Mouse (Mus musculus): Measurements from ENCODE around the gene Ren1. TPM values are rescaled to one million over a fixed set of nuclear protein-coding genes. Genes with fewer than 3 reads are reported as not detected.
A peak's percentile ranks its signal among the peaks of the same experiment; 100 is the strongest.

Gene Ren1
- polyA plus RNA-seq, 1 experiment from 2014 or later, result not detected

DNA sequence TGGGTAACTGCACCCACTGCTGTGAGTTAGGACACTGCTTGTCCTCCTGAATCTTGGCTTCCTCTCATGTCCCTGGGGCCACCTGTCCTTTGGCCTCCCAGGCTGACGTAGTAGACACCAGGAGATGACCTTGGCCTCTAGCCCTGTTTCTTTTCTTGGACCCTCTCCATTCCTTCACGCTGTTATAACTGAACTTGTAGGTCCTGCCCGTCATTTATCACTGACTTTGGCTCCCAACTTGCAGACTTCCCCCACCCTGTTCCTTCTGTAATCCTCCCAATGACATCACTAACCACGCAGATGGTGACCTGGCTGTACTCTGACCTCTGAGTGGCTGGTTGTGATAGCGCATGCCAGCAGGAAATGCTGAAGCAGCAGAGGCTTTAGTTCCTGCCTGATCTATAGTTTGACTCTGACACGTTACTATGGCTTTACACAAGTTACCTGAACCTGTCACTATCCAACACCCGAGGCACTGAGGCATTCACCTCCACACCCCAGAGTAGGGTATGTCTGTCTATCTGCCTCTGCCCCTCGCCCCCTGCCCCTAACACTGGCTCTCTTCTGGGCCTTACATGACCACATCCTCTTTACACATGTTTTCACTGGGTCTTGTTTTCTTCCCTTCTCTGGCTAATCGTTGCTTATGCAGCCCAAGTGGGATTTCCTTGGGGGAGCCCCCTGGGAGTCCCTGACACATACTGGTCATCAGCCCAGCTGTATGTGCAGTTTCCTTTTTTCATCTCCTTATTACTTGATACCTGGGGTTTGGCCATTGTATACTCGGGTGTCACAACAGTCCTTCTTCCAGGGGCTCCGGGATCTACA is 2.4 kb upstream of the Ren1 start:
- Histone ChIP-seq H3K4me3 (no peak overlapping the region), H3K36me3 (no peaks in the 10 kb centered on the region), H3K4me1 (peaks cover 11% of the 10 kb centered on the region), H3K27ac (replicated peaks) (no peak overlapping the region), H3K9me3 (replicated peaks) (no peaks in the 10 kb centered on the region), H3K27me3 (ENCODE audit: low read depth, poor library complexity, severe bottlenecking) (peaks cover 9% of the 10 kb centered on the region; the same call in 1 of the 2 replicates)
- no peak for DNase-seq (ENCODE audit: low spot score)
- WGBS, result 80% methylated on average over 11 of the region's 11 CpGs

DNA sequence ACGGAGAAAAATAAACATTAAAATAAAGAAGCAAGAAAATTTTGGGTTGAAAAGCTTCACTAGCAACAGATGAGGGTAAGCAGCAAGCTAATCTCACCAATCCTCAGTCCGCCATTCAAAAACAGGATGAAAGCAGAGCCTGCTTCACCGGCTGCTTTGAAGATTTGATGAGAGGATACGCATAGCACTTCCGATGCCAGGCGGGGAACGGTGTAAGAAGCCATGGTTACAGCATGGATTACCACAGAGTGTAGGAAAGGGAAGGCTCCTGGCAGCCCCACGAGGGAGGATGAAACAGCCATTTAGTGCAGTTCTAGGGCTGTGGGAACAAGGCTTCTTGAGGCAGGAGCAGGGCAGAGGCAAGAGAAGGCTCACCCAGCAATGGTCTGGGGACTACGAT is 1.5 kb downstream of the Ren1 start:
- peaks cover 20% of the 10 kb centered on the region for H3K4me1 ChIP-seq
- H3K36me3 ChIP-seq, result no peaks in the 10 kb centered on the region
- no peaks in the 10 kb centered on the region for H3K9me3 ChIP-seq (replicated peaks)
- no peak for DNase-seq (ENCODE audit: low spot score)
- no peak overlapping the region for H3K4me3 ChIP-seq
- peaks cover 42% of the 10 kb centered on the region for H3K27me3 ChIP-seq (ENCODE audit: low read depth, poor library complexity, severe bottlenecking)
- H3K27ac ChIP-seq (replicated peaks), result no peak overlapping the region
- WGBS, result 50% methylated on average over 9 of the region's 9 CpGs

DNA sequence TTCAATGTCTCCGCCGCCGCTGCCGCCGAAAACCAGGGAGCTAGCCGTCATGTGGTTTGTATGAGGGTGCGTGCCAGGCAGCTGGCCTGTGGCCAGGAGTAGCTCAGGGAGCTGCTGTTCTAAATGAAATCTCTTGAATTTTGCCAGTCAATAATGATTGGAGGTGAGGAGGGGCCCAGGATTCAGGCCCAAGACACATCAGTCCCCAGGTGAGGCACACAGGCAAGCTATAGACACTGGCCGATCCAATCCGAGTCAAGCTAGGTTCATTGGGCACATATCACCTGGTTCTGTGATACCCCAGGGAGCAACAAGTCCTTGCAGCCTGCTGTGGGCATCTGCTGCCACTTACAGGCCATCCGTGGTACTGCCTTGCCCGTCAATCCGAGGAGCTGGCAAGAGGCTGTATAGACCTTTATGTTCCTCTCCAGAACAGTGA is 3.1 kb downstream of the Ren1 start:
- Histone ChIP-seq H3K4me3 (no peak overlapping the region), H3K36me3 (no peaks in the 10 kb centered on the region), H3K27ac (replicated peaks) (no peak overlapping the region), H3K4me1 (peaks cover 20% of the 10 kb centered on the region), H3K9me3 (replicated peaks) (no peaks in the 10 kb centered on the region), H3K27me3 (ENCODE audit: low read depth, poor library complexity, severe bottlenecking) (peaks cover 57% of the 10 kb centered on the region)
- 58% methylated on average over 12 of the region's 12 CpGs for WGBS
- DNase-seq (ENCODE audit: low spot score), result peak; percentile 70

DNA sequence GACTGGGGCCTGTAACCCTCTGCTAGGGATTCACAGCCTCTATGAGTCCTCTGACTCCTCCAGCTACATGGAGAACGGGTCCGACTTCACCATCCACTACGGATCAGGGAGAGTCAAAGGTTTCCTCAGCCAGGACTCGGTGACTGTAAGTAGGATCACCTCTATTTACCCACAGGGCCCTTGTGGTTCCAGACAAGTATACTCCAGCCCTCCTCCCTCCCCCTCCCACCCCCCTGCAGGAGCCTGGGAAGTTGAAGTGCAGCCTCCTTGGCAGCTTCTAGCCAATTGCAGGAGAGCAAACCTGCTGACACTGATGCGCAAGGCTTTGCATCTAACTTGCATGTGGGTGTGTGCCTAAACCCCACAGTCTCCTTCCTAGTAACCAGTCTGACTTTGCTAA is 5.2 kb downstream of the Ren1 start:
- H3K9me3 ChIP-seq (replicated peaks), result no peaks in the 10 kb centered on the region
- peaks cover 72% of the 10 kb centered on the region for H3K27me3 ChIP-seq (ENCODE audit: low read depth, poor library complexity, severe bottlenecking)
- 43% methylated on average over 5 of the region's 5 CpGs for WGBS
- no peak for DNase-seq (ENCODE audit: low spot score)
- H3K36me3 ChIP-seq, result no peaks in the 10 kb centered on the region
- peaks cover 20% of the 10 kb centered on the region for H3K4me1 ChIP-seq
- no peak overlapping the region for H3K4me3 ChIP-seq
- no peak overlapping the region for H3K27ac ChIP-seq (replicated peaks)

DNA sequence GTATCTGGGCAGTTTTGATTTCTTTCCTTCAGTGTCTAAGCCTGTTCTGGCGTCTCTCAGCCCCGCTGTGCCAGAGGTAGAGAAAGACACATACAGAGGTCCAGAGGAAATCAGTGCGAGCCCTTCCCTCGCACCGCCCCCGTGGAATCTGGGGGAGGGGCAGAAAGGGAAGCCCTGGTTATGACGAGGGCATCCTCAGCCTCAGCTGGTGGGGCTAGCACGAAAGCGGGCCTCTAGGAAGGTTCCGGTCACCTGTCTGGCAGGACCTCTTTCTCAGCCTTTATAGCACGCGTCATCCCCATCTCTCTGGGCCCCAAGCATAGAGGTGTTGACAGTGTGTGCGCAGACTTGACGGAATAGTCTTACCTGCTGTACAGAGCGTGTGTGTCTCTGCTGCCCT is 5.6 kb downstream of the Ren1 start:
- Histone ChIP-seq H3K9me3 (replicated peaks) (no peaks in the 10 kb centered on the region), H3K36me3 (no peaks in the 10 kb centered on the region), H3K4me1 (peaks cover 20% of the 10 kb centered on the region), H3K27me3 (ENCODE audit: low read depth, poor library complexity, severe bottlenecking) (peaks cover 72% of the 10 kb centered on the region), H3K27ac (replicated peaks) (no peak overlapping the region), H3K4me3 (no peak overlapping the region)
- 56% methylated on average over 15 of the region's 15 CpGs for WGBS
- DNase-seq (ENCODE audit: low spot score), result no peak

DNA sequence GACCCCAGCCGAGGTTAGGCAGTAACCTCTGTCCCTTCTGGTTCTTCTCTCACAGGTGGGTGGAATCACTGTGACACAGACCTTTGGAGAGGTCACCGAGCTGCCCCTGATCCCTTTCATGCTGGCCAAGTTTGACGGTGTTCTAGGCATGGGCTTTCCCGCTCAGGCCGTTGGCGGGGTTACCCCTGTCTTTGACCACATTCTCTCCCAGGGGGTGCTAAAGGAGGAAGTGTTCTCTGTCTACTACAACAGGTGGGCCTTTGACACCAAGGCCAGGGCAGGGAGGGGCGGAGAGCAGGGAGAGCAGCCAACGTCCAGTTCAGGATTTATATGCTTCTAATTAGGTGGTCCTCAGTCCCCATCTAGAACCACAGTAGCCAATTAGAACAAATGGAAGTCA is 6.0 kb downstream of the Ren1 start:
- no peak overlapping the region for H3K4me3 ChIP-seq
- DNase-seq (ENCODE audit: low spot score), result no peak
- 70% methylated on average over 8 of the region's 8 CpGs for WGBS
- peaks cover 72% of the 10 kb centered on the region for H3K27me3 ChIP-seq (ENCODE audit: low read depth, poor library complexity, severe bottlenecking)
- no peaks in the 10 kb centered on the region for H3K9me3 ChIP-seq (replicated peaks)
- no peak overlapping the region for H3K27ac ChIP-seq (replicated peaks)
- H3K4me1 ChIP-seq, result peaks cover 20% of the 10 kb centered on the region
- no peaks in the 10 kb centered on the region for H3K36me3 ChIP-seq

DNA sequence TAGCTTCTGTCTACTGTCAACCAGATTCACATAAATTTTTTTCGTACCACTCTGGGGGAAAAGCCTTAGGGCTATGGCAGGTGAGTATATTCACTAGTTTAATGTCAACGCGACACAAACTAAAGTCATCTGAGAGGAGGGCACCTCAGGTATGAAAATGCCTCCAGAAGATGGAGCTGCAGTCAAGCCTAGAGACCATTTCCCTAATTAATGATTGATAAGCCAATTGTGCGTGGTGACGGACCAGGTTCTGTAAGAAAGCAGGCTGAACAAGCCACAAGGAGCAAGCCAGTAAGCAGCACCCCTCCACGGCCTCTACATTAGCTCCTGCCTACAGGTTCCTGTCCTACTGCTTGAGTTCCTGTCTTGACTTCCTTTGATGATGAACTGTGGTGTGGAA is 10.7 kb downstream of the Ren1 start:
- WGBS, result 91% methylated on average over 6 of the region's 6 CpGs
- no peak overlapping the region for H3K27ac ChIP-seq (replicated peaks)
- no peaks in the 10 kb centered on the region for H3K36me3 ChIP-seq
- H3K27me3 ChIP-seq (ENCODE audit: low read depth, poor library complexity, severe bottlenecking), result peaks cover 82% of the 10 kb centered on the region
- no peaks in the 10 kb centered on the region for H3K9me3 ChIP-seq (replicated peaks)
- no peak overlapping the region for H3K4me3 ChIP-seq
- peaks cover 29% of the 10 kb centered on the region for H3K4me1 ChIP-seq
- no peak for DNase-seq (ENCODE audit: low spot score)

DNA sequence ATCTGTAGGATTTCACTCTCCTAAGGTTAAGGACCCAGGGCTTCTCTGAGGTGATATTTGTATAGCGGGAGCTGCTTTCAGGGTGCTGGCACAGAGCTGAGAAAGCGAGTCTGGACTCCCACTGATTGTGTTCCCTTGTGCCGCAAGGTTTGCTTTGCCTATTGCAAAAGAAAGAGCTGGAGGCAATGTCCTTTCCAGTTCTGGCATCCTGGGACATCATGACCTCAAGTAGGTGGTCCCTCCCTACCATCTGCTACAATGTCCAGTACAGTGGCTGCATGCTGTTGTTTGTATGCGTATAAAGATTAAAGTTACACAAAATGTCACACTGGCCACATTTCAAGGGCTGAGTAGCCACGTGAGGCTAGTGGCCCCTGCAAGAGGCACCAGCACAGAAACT is 11.8 kb downstream of the Ren1 start:
- Histone ChIP-seq H3K27ac (replicated peaks) (no peak overlapping the region), H3K4me3 (no peak overlapping the region), H3K4me1 (peaks cover 29% of the 10 kb centered on the region), H3K36me3 (no peaks in the 10 kb centered on the region), H3K27me3 (ENCODE audit: low read depth, poor library complexity, severe bottlenecking) (peaks cover 83% of the 10 kb centered on the region), H3K9me3 (replicated peaks) (no peaks in the 10 kb centered on the region)
- WGBS, result 90% methylated on average over 5 of the region's 5 CpGs
- no peak for DNase-seq (ENCODE audit: low spot score)

DNA sequence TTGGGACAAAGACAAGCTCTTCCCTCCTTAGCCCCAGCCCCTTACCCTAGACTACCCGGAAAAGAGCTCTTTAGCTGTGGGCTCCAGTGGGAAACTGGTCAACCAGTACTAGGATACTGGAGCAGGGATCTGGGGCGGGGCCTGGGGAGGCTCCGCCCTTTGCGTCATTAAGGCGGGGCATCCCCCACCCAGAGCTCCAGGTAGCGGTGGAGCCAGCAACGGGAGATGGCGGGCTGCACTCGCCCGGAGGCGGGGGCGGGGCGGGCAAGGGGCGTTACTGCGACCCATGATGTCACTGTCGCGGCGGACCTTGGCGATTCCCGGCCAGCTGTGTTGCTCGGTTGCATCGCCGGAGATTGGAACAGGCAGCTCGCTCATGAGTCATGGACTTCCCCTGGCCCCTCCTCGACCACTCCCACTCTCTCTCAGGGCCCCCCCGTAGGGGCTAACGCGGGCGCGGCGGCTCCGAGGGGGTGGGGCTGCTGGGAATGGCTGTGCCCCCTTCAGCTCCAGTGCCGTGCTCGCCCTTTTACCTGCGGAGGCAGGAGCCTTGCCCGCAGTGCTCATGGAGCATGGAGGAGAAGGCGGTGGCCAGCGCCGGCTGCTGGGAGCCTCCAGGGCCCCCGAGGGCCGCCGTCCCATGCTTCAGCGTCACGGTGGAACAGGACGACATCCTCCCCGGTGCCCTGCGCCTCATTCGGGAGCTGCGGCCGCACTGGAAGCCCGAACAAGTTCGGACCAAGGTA is 13.1 kb downstream of the Ren1 start, which contains the start of gene Etnk2:
Gene Etnk2, plus strand, starts transcription at position 297 of the 746 bp plus-strand sequence.
- H3K27ac ChIP-seq (replicated peaks), result peak within 1 kb of the TSS; percentile 78
- no peaks in the 10 kb centered on the region for H3K36me3 ChIP-seq
- H3K4me3 ChIP-seq, result peak within 1 kb of the TSS; percentile 84
- H3K4me1 ChIP-seq, result peaks cover 43% of the 10 kb centered on the region
- H3K27me3 ChIP-seq (ENCODE audit: low read depth, poor library complexity, severe bottlenecking), result peaks cover 76% of the 10 kb centered on the region
- no peaks in the 10 kb centered on the region for H3K9me3 ChIP-seq (replicated peaks)
- under 1% methylated on average over 52 of the region's 52 CpGs for WGBS
- DNase-seq (ENCODE audit: low spot score), result peak; percentile 84

DNA sequence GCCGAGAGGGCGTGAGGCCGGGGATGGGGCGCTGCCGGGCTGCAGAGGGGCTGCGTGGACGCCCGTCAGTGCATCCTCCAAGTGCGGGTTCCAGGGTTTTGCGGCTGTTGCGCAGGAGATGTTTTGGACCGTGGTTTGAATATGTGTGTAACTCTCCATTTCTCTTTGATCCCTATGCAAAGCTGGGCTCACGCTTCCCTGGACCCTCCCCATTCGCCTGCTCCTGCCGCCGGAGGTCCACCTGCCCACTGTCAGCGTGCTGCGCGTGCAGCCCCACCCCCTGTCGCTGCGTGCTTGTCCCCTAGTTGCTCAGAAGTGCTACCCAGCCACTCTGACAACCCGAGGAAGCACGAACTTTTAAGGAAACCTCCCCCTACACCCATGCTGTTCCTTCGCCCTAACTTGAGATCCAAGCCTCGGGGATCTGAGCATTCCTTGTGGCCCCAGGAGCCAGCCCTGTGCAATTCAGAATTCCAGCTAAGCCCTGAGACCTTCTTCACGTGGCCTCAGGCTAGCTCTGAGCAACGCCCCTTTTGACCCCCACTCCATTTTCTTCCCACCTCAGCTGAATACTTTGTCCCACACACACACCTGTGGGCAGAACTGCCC is 13.8 kb downstream of the Ren1 start:
- DNase-seq (ENCODE audit: low spot score), result no peak
- Histone ChIP-seq H3K4me3 (peak overlapping the region; percentile 84), H3K36me3 (no peaks in the 10 kb centered on the region), H3K27ac (replicated peaks) (peak overlapping the region; percentile 78), H3K9me3 (replicated peaks) (no peaks in the 10 kb centered on the region), H3K27me3 (ENCODE audit: low read depth, poor library complexity, severe bottlenecking) (peaks cover 75% of the 10 kb centered on the region), H3K4me1 (peaks cover 49% of the 10 kb centered on the region)
- 4% methylated on average over 27 of the region's 27 CpGs for WGBS

DNA sequence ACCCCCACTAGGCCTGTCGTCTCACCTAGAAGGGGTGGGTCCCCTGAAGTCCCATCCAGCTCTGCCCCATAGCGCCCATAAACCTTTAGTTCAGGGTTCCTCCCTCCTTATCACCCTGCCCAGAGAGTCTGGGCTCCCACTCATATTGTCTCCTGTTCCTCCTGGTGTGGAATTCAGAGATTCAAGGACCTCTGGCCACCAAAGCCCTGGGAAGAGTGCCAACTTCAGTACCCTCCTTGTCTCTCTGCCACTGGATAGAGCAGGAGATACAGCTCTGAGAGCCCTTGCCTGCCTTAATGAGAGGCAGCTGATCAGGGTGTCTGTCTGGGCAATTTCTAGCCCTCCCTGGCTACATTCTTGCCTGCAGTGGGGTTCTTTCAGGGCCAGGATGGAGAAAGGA is 14.6 kb downstream of the Ren1 start:
- Histone ChIP-seq H3K4me3 (no peak overlapping the region), H3K9me3 (replicated peaks) (no peaks in the 10 kb centered on the region), H3K27ac (replicated peaks) (no peak overlapping the region), H3K4me1 (peaks cover 49% of the 10 kb centered on the region), H3K27me3 (ENCODE audit: low read depth, poor library complexity, severe bottlenecking) (peaks cover 76% of the 10 kb centered on the region), H3K36me3 (no peaks in the 10 kb centered on the region)
- WGBS, result 39% methylated on average over 2 of the region's 2 CpGs
- no peak for DNase-seq (ENCODE audit: low spot score)

DNA sequence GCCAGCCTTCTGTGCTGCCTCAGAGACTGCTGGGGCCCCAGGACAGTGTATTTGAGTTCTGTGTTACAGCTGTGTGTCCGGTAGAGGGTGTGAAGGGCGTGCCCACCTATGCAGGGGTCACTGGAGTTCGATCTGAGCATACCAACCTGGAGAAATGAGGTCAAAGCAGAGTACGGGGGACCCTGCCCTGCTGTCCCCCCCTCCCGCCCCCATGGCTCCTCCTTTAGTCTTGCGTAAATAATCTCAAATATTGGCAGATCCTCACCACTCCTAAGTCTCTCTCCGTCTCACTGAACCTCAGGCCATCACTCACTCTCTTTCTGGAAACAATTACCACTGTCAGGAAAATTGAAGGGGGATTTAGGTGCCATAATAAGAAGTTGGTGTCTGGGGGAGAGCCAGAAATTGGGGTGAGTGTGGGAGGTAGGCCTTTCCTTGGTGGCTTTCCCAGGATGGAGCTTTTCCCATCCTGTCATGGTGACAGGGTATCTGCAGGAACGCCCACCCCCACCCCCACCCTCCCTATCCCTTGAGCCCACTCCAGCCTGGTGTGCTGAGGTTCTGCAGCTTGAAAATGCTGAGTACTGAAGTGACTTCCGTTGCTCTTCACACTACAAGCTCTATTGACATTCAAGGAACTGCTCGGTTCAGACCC is 16.8 kb downstream of the Ren1 start:
- H3K4me3 ChIP-seq, result no peak overlapping the region
- no peaks in the 10 kb centered on the region for H3K9me3 ChIP-seq (replicated peaks)
- H3K36me3 ChIP-seq, result no peaks in the 10 kb centered on the region
- H3K4me1 ChIP-seq, result peaks cover 55% of the 10 kb centered on the region
- peaks cover 76% of the 10 kb centered on the region for H3K27me3 ChIP-seq (ENCODE audit: low read depth, poor library complexity, severe bottlenecking)
- 54% methylated on average over 10 of the region's 10 CpGs for WGBS
- DNase-seq (ENCODE audit: low spot score), result no peak
- peak overlapping the region; percentile 69; the same call in 1 of the 2 replicates for H3K27ac ChIP-seq (replicated peaks)
